Mouse (Mus musculus) 3134 (cell line): ENCODE data around the gene Sh3d19.

ENCODE experiments used
- DNase-seq: peaks from one replicate; pipeline ENCODE4 v3.0.0-alpha.2; 2011; ENCODE audit warnings: low spot score; ENCODE audit not compliant: insufficient read length; ENCODE audit errors: extremely low read depth

Sh3d19 gene

GRCm38 (mm10) chr3:86129757-86130156 lies 158.8 kb downstream of the Sh3d19 start:
- no peak for DNase-seq

DNA sequence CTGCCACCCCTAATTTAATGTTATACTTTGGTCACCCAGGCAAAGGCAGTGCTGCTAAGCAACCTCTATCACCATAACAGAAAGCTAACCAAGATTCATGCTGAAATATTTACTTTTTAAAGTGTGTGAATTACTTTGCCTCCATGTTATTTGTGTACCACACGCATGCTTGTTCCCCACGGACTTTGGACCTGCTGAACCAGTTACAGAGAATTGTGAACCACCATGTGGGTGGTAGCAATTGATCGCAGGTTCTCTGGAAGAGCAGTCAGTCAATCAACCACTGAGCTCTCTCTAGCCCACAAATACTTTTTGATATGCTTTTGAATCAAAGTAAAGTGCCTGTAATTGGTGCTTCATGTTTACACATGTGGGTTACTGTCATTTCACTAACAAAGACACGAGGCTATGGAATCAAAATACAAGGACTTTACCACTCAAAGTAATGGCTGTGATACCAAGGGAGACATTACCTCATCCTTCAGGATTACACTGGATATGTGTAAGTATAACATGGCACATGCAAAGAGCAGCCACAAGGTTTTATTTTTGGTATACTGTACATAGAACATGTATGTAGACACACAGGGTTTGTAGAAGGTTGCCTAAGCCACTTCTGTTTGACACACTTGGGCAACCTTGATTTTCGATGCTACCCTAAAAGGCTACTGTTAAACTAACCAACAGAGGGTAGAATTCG lies 164.2 kb downstream of the Sh3d19 start:
- no peak for DNase-seq

DNA sequence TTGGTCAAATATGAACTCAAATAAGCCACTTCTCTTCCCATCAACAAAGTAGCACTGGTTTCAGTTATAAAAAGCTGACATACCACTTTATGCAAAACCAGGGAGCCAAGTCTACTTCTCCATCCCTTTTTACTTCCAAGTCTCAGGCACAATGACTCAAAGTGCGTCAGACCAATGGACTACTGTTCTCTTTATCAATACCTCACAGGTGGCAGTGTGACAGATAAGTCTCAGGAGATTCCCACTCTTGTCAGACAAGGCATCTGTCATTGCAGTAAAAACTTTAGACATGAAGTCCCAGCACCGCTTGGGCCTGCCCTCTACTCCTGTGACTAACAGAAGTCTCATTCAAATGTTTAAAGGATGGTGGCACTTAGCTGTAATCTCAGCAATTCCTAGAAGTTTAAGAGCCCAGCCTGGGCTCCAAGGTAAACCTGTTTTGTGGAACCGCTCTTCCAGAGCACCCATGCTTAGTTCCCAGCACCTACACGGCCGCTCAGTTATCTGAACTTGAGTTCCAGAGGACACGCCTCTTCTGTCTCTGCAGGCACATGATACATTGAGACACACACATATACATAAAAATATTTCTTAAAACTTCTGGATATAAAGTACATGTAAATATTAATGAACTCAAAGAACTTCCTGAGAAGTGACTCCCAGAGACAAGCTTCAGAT lies 165.1 kb downstream of the Sh3d19 start:
- no peak for DNase-seq

DNA sequence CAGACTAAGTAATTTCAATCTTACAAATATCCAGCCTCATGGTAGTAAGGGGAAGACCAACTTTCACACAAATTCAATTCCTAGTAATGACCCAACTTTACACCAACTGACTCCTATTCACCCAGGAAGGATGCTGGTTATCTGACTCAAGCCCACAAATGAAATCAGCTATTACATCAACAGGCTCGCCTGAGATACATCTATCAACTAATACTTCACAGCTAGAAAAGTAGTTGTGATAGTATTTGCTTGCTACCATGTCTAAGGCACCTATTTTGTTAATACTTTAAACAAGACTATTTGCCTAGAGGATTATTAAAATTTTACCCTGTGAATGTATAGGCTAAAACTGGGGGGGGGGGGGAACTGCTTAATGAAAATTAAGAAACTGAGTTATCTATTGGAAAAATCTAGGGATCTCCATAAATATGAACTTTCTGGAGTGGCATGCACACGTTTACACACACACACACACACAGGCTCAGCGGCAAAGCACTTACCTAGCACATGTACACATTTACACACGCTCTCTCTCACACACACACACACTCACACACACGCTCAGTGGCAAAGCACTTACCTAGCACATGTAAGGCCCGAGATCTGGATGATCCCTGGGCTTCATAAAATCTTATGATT lies 166.1 kb downstream of the Sh3d19 start:
- no peak for DNase-seq

- DNase-seq: no peak
Observed at GRCm38 (mm10) chr3:86139660-86140059, 168.8 kb downstream of the Sh3d19 start.

DNA sequence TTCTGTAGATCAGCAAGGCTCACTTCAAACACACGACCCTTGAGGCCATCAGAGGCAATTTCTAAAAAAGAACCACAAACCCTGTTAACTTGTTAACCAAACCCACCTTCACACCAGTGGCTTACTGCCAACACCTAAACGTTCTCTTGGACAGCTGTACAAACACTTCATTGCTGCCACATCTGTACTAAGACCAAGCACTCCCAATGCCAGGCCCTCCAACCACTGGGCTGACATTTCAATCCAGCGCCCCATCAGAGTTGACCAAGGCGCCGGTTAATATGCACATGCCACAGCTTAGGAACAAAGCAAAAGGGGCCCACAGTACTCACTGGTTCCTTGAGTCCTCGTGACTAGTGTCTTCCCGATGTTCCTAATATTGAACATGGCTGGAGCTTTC lies 170.5 kb downstream of the Sh3d19 start:
- no peak for DNase-seq

GRCm38 (mm10) chr3:86141886-86142262 lies 171.0 kb downstream of the Sh3d19 start:
- DNase-seq: peak; percentile 63

GRCm38 (mm10) chr3:86142263-86142933 lies 171.5 kb downstream of the Sh3d19 start, which contains the start of gene Rps3a1:
TSS of gene Rps3a1 (minus strand) at chr3:86142702.
- DNase-seq: peak; percentile 99

DNA sequence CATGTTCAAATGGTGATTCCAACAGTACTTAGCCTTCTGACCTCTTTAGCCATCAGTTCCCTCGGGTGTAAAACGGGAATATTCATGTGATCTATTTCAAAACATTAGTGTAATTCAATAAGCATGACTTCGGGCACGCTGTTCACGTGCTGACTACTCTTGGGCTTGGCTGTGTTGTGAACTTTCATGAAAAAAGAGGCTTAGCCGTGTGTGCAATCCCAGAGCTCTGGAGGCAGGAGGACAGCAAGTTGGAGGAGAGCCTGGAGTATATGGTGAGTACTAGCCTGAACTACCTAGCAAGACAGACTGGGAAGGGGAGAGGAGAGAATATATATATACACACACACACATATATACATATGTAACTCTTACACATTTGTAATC lies 172.0 kb downstream of the Sh3d19 start:
- DNase-seq: no peak

DNA sequence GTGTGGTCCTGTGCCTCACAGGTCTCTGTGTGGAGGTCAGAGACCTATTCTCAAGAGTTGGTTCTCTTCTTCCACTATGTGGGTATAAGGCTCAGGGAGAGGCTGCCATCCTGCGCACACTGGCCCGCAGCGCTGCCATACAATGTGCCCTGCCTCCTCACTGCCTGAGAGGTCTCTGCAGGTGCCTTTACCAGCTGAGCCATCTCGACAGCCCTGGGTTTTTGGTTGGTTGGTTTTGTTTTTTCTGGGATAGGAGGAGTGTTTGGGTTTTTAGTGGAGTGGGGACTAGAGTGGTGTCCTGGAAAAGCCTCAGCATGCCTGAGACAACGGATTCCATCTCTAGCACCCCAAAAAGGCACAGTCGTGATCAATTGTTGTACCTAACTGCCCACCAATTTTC lies 172.4 kb downstream of the Sh3d19 start:
- DNase-seq: no peak

DNA sequence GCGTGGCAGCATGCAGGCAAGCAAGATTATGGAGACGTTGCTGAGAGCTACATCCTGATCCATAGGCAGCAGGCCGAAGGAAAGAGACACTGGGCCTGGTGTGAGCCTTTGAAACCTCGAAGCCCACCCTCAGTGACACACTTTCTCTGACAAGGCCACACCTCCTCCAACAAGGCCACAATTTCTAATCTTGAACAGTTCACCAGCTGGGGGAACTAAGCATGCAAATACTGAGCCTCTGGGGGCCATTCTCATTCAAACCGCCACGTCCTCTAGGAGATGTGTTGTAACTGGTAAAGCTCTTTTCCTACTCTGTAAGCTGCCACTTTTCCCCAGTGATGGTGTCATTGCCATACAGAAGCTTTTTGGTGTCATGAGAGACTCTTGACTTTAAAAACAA lies 178.2 kb downstream of the Sh3d19 start:
- no peak for DNase-seq

- DNase-seq: no peak
Observed at GRCm38 (mm10) chr3:86149521-86149920, 178.6 kb downstream of the Sh3d19 start.

GRCm38 (mm10) chr3:86168841-86169425 lies 198.0 kb downstream of the Sh3d19 start:
- peak; percentile 23 for DNase-seq

DNA sequence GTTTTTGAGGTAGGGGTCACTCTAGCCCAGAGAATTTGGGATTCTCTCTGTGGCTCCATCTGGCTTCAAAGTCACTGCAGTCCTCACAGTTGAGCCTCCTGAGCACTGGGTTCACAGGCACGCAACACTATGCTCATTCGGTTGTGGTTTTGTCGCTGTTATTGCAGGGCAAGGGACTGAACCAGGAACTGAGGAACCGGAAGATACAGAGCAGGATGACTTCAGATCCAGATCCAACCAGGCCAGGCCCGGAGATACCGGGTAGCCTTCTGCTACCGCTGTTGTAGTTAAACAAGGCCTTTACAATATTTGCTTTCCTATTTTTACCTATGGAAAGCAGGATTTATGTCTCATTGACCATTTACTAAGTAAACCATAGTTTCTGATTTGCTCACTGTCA lies 208.8 kb downstream of the Sh3d19 start:
- DNase-seq: no peak
